Mouse (Mus musculus): ENCODE results near the gene Syn1. TPM values are rescaled to one million over a fixed set of nuclear protein-coding genes. Genes with fewer than 3 reads are reported as not detected.

The Syn1 gene
- polyA plus RNA-seq, 1 experiment from 2014 or later, result 0.08 TPM

GRCm38 (mm10) chrX:20869203-20869602 lies 51.6 kb downstream of the Syn1 start:
- Histone ChIP-seq H3K36me3 (ENCODE audit: control insufficient read depth, insufficient read depth) (no peaks in the 10 kb centered on the region), H3K9ac (ENCODE audit: low read depth, low read length) (no peak overlapping the region), H3K4me1 (ENCODE audit: control insufficient read depth, low read depth, low read length) (no peaks in the 10 kb centered on the region), H3K4me3 (ENCODE audit: low read depth, low read length) (no peak overlapping the region), H3K27me3 (ENCODE audit: control insufficient read depth, insufficient read depth, low read depth, low read length) (no peaks in the 10 kb centered on the region), H3K9me3 (replicated peaks; ENCODE audit: control insufficient read depth, low read length) (no peaks in the 10 kb centered on the region), H3K27ac (ENCODE audit: low read length) (no peak overlapping the region), H3K4me2 (ENCODE audit: low read depth, low read length) (no peak overlapping the region)
- ATAC-seq (ENCODE audit: low read depth), result no peak
- whole genome bisulfite sequencing (ENCODE audit: insufficient replicate concordance), result 47% methylated on average over 1 of the region's 1 CpGs

GRCm38 (mm10) chrX:20868091-20868490 lies 52.7 kb downstream of the Syn1 start:
- Histone ChIP-seq H3K36me3 (ENCODE audit: control insufficient read depth, insufficient read depth) (no peaks in the 10 kb centered on the region), H3K4me3 (ENCODE audit: low read depth, low read length) (no peak overlapping the region), H3K4me2 (ENCODE audit: low read depth, low read length) (no peak overlapping the region), H3K4me1 (ENCODE audit: control insufficient read depth, low read depth, low read length) (no peaks in the 10 kb centered on the region), H3K27me3 (ENCODE audit: control insufficient read depth, insufficient read depth, low read depth, low read length) (no peaks in the 10 kb centered on the region), H3K9ac (ENCODE audit: low read depth, low read length) (no peak overlapping the region), H3K27ac (ENCODE audit: low read length) (no peak overlapping the region), H3K9me3 (replicated peaks; ENCODE audit: control insufficient read depth, low read length) (no peaks in the 10 kb centered on the region)
- ATAC-seq (ENCODE audit: low read depth), result no peak
- WGBS (ENCODE audit: insufficient replicate concordance), result 47% methylated on average over 4 of the region's 4 CpGs

- no peaks in the 10 kb centered on the region for H3K36me3 ChIP-seq (ENCODE audit: control insufficient read depth, insufficient read depth)
- no peak for ATAC-seq (ENCODE audit: low read depth)
- H3K4me2 ChIP-seq (ENCODE audit: low read depth, low read length), result no peak overlapping the region
- no peak overlapping the region for H3K4me3 ChIP-seq (ENCODE audit: low read depth, low read length)
- H3K27me3 ChIP-seq (ENCODE audit: control insufficient read depth, insufficient read depth, low read depth, low read length), result no peaks in the 10 kb centered on the region
- H3K27ac ChIP-seq (ENCODE audit: low read length), result no peak overlapping the region
- H3K4me1 ChIP-seq (ENCODE audit: control insufficient read depth, low read depth, low read length), result no peaks in the 10 kb centered on the region
- 56% methylated on average over 9 of the region's 9 CpGs for WGBS (ENCODE audit: insufficient replicate concordance)
- H3K9me3 ChIP-seq (replicated peaks; ENCODE audit: control insufficient read depth, low read length), result no peaks in the 10 kb centered on the region
- H3K9ac ChIP-seq (ENCODE audit: low read depth, low read length), result no peak overlapping the region
Observed at GRCm38 (mm10) chrX:20863161-20864101, 57.4 kb downstream of the Syn1 start.

GRCm38 (mm10) chrX:20862105-20863065 lies 58.4 kb downstream of the Syn1 start:
- Histone ChIP-seq H3K27ac (ENCODE audit: low read length) (no peak overlapping the region), H3K4me2 (ENCODE audit: low read depth, low read length) (peak overlapping the region; percentile 9; the same call in 1 of the 2 replicates), H3K9me3 (replicated peaks; ENCODE audit: control insufficient read depth, low read length) (no peaks in the 10 kb centered on the region), H3K9ac (ENCODE audit: low read depth, low read length) (no peak overlapping the region), H3K36me3 (ENCODE audit: control insufficient read depth, insufficient read depth) (no peaks in the 10 kb centered on the region), H3K27me3 (ENCODE audit: control insufficient read depth, insufficient read depth, low read depth, low read length) (no peaks in the 10 kb centered on the region), H3K4me3 (ENCODE audit: low read depth, low read length) (no peak overlapping the region), H3K4me1 (ENCODE audit: control insufficient read depth, low read depth, low read length) (no peaks in the 10 kb centered on the region)
- WGBS (ENCODE audit: insufficient replicate concordance), result 38% methylated on average over 29 of the region's 29 CpGs
- ATAC-seq (ENCODE audit: low read depth), result 0 out of 2 replicates have a peak, but pooled peaks have one; percentile 30

GRCm38 (mm10) chrX:20861453-20862104 lies 59.2 kb downstream of the Syn1 start:
- Histone ChIP-seq H3K4me3 (ENCODE audit: low read depth, low read length) (no peak overlapping the region), H3K9me3 (replicated peaks; ENCODE audit: control insufficient read depth, low read length) (no peaks in the 10 kb centered on the region), H3K27ac (ENCODE audit: low read length) (no peak overlapping the region), H3K36me3 (ENCODE audit: control insufficient read depth, insufficient read depth) (no peaks in the 10 kb centered on the region), H3K9ac (ENCODE audit: low read depth, low read length) (no peak overlapping the region), H3K27me3 (ENCODE audit: control insufficient read depth, insufficient read depth, low read depth, low read length) (no peaks in the 10 kb centered on the region), H3K4me2 (ENCODE audit: low read depth, low read length) (no peak overlapping the region), H3K4me1 (ENCODE audit: control insufficient read depth, low read depth, low read length) (no peaks in the 10 kb centered on the region)
- ATAC-seq (ENCODE audit: low read depth), result no peak
- WGBS (ENCODE audit: insufficient replicate concordance), result 42% methylated on average over 5 of the region's 5 CpGs

GRCm38 (mm10) chrX:20853794-20854193 lies 67.0 kb downstream of the Syn1 start:
- no peak overlapping the region for H3K4me3 ChIP-seq (ENCODE audit: low read depth, low read length)
- 82% methylated on average over 7 of the region's 7 CpGs for WGBS (ENCODE audit: insufficient replicate concordance)
- H3K9me3 ChIP-seq (replicated peaks; ENCODE audit: control insufficient read depth, low read length), result no peaks in the 10 kb centered on the region
- H3K27me3 ChIP-seq (ENCODE audit: control insufficient read depth, insufficient read depth, low read depth, low read length), result no peaks in the 10 kb centered on the region
- no peak overlapping the region for H3K27ac ChIP-seq (ENCODE audit: low read length)
- no peaks in the 10 kb centered on the region for H3K4me1 ChIP-seq (ENCODE audit: control insufficient read depth, low read depth, low read length)
- no peak overlapping the region for H3K4me2 ChIP-seq (ENCODE audit: low read depth, low read length)
- H3K9ac ChIP-seq (ENCODE audit: low read depth, low read length), result no peak overlapping the region
- H3K36me3 ChIP-seq (ENCODE audit: control insufficient read depth, insufficient read depth), result peaks cover 6% of the 10 kb centered on the region
- no peak for ATAC-seq (ENCODE audit: low read depth)

- Histone ChIP-seq H3K4me1 (ENCODE audit: control insufficient read depth, low read depth, low read length) (no peaks in the 10 kb centered on the region), H3K27me3 (ENCODE audit: control insufficient read depth, insufficient read depth, low read depth, low read length) (no peaks in the 10 kb centered on the region), H3K4me2 (ENCODE audit: low read depth, low read length) (peak overlapping the region; percentile 66), H3K9ac (ENCODE audit: low read depth, low read length) (peak overlapping the region; percentile 62), H3K4me3 (ENCODE audit: low read depth, low read length) (peak overlapping the region; percentile 71), H3K27ac (ENCODE audit: low read length) (no peak overlapping the region), H3K9me3 (replicated peaks; ENCODE audit: control insufficient read depth, low read length) (no peaks in the 10 kb centered on the region), H3K36me3 (ENCODE audit: control insufficient read depth, insufficient read depth) (peaks cover 6% of the 10 kb centered on the region)
- WGBS (ENCODE audit: insufficient replicate concordance), result 21% methylated on average over 42 of the region's 42 CpGs
- peak; percentile 99 for ATAC-seq (ENCODE audit: low read depth)
Observed at GRCm38 (mm10) chrX:20848256-20848984, 72.4 kb downstream of the Syn1 start.

GRCm38 (mm10) chrX:20847816-20848215 lies 73.0 kb downstream of the Syn1 start:
- Histone ChIP-seq H3K27ac (ENCODE audit: low read length) (no peak overlapping the region), H3K9ac (ENCODE audit: low read depth, low read length) (0 out of 2 replicates have a peak overlapping the region, but pooled peaks have one; percentile 31)

More at GRCm38 (mm10) chrX:20847816-20848215, 73.0 kb downstream of the Syn1 start:
- no peaks in the 10 kb centered on the region for H3K27me3 ChIP-seq (ENCODE audit: control insufficient read depth, insufficient read depth, low read depth, low read length)
- peak overlapping the region; percentile 65 for H3K4me2 ChIP-seq (ENCODE audit: low read depth, low read length)
- H3K36me3 ChIP-seq (ENCODE audit: control insufficient read depth, insufficient read depth), result peaks cover 6% of the 10 kb centered on the region
- 31% methylated on average over 2 of the region's 2 CpGs for WGBS (ENCODE audit: insufficient replicate concordance)
- no peaks in the 10 kb centered on the region for H3K4me1 ChIP-seq (ENCODE audit: control insufficient read depth, low read depth, low read length)
- H3K4me3 ChIP-seq (ENCODE audit: low read depth, low read length), result peak overlapping the region; percentile 71
- no peaks in the 10 kb centered on the region for H3K9me3 ChIP-seq (replicated peaks; ENCODE audit: control insufficient read depth, low read length)
- ATAC-seq (ENCODE audit: low read depth), result no peak

Measured in liver, embryonic 16.5 days (tissue).